Mouse (Mus musculus) layer of hippocampus, adult 11-12 months (tissue): ENCODE data around the gene Atp23.

Experiments
- DNase-seq: peaks from one replicate; pipeline ENCODE4 v3.0.0; 2022; ENCODE audit warnings: low spot score

Gene Atp23

GRCm38 (mm10) chr10:126900821-126901487 is at the start of gene Atp23:
Gene Atp23 (minus strand): TSS chr10:126901355.
- peak; percentile 88 for DNase-seq

- DNase-seq = no peak
Measured at GRCm38 (mm10) chr10:126950572-126950971, 49.4 kb upstream of the Atp23 start.

- no peak for DNase-seq
Measured at GRCm38 (mm10) chr10:126949824-126950223, 48.7 kb upstream of the Atp23 start.

- no peak for DNase-seq
Measured at GRCm38 (mm10) chr10:126945531-126945930, 44.4 kb upstream of the Atp23 start.

- DNase-seq = no peak
Measured at GRCm38 (mm10) chr10:126940949-126941348, 39.8 kb upstream of the Atp23 start.

GRCm38 (mm10) chr10:126935556-126936381 is 34.6 kb upstream of the Atp23 start:
- DNase-seq = peak; percentile 69

- no peak for DNase-seq
Measured at GRCm38 (mm10) chr10:126935121-126935520, 34.0 kb upstream of the Atp23 start.

- no peak for DNase-seq
Measured at GRCm38 (mm10) chr10:126934561-126934960, 33.4 kb upstream of the Atp23 start.

- no peak for DNase-seq
Measured at GRCm38 (mm10) chr10:126931760-126932139, 30.6 kb upstream of the Atp23 start.

- DNase-seq = no peak
Measured at GRCm38 (mm10) chr10:126931123-126931759, 30.1 kb upstream of the Atp23 start.

GRCm38 (mm10) chr10:126930270-126931121 is 29.3 kb upstream of the Atp23 start:
- DNase-seq = no peak

- no peak for DNase-seq
Measured at GRCm38 (mm10) chr10:126929543-126929942, 28.4 kb upstream of the Atp23 start.

- DNase-seq = no peak
Measured at GRCm38 (mm10) chr10:126928819-126929206, 27.7 kb upstream of the Atp23 start.

- peak; percentile 82 for DNase-seq
Measured at GRCm38 (mm10) chr10:126928011-126928818, 27.1 kb upstream of the Atp23 start.

GRCm38 (mm10) chr10:126927101-126927961 is 26.2 kb upstream of the Atp23 start:
- no peak for DNase-seq

GRCm38 (mm10) chr10:126925391-126925790 is 24.2 kb upstream of the Atp23 start:
- no peak for DNase-seq

- DNase-seq = no peak
Measured at GRCm38 (mm10) chr10:126924087-126924486, 22.9 kb upstream of the Atp23 start.

- DNase-seq = no peak
Measured at GRCm38 (mm10) chr10:126920220-126920619, 19.1 kb upstream of the Atp23 start.

- peak; percentile 94 for DNase-seq
Measured at GRCm38 (mm10) chr10:126919067-126919466, 17.9 kb upstream of the Atp23 start.

GRCm38 (mm10) chr10:126914288-126914687 is 13.1 kb upstream of the Atp23 start:
- no peak for DNase-seq
